Mouse (Mus musculus) lung, adult 2 months (tissue): ENCODE data around the gene Bptf.

Experiments
- CTCF ChIP-seq: fragments of 200-500 bp; IDR thresholded peaks from 2 replicates; pipeline ENCODE4 v1.5.1; 2011; ENCODE audit warnings: mild to moderate bottlenecking, low read length, control low read depth; ENCODE audit not compliant: insufficient read depth
- POLR2A ChIP-seq: fragments of 200-500 bp; IDR thresholded peaks from 2 replicates; pipeline ENCODE4 v1.6.1; 2011; ENCODE audit warnings: low read depth, mild to moderate bottlenecking, control low read depth, low read length, borderline replicate concordance; ENCODE audit errors: extremely low read depth

GRCm38 (mm10) chr11:107001760-107002675 is 129.9 kb downstream of the Bptf start:
- no peak for TF ChIP-seq CTCF
- no peak for TF ChIP-seq POLR2A
